Mouse (Mus musculus) cerebellum, postnatal 10 days (tissue): ENCODE data around the gene Tas2r106.

ENCODE experiments used
- DNase-seq, 2 experiments: peaks; one replicate each; pipeline ENCODE4 v3.0.0; 2021; ENCODE audit warnings: mixed read lengths in 2 of 2

Tas2r106 gene

GRCm38 (mm10) chr6:131678786-131679185 lies at the start of gene Tas2r106:
Tas2r106 (minus strand) TSS chr6:131678886.
- DNase-seq, result no peak

GRCm38 (mm10) chr6:131712803-131713202 lies 34.1 kb upstream of the Tas2r106 start:
- DNase-seq, result no peak

GRCm38 (mm10) chr6:131689963-131690362 lies 11.3 kb upstream of the Tas2r106 start, which contains the start of gene Tas2r114:
Tas2r114 (minus strand) TSS chr6:131690063.
- DNase-seq, result no peak

- no peak for DNase-seq
Measured at GRCm38 (mm10) chr6:131687395-131687794, 8.7 kb upstream of the Tas2r106 start, which contains the start of gene Tas2r105. Tas2r105 (minus strand) TSS chr6:131687495.

GRCm38 (mm10) chr6:131685644-131686043 lies 7.0 kb upstream of the Tas2r106 start, which contains the start of gene Tas2r104:
Tas2r104 (minus strand) TSS chr6:131685744.
- DNase-seq, result no peak

GRCm38 (mm10) chr6:131660049-131660448 lies 18.6 kb downstream of the Tas2r106 start, which contains the start of gene Tas2r107:
Tas2r107 (minus strand) TSS chr6:131660149.
- DNase-seq, result no peak

GRCm38 (mm10) chr6:131630812-131631211 lies 47.9 kb downstream of the Tas2r106 start, which contains the start of gene Tas2r130:
Tas2r130 (minus strand) TSS chr6:131630912.
- no peak for DNase-seq
